Mouse (Mus musculus) lung, postnatal 0 days (tissue): ENCODE results near the gene 9930021J03Rik.

Experiments
- CTCF ChIP-seq: IDR thresholded peaks from 2 replicates; pipeline ENCODE4 v1.5.1; 2016; ENCODE audit warnings: antibody characterized with exemption, mild to moderate bottlenecking
- EP300 ChIP-seq: IDR thresholded peaks from 2 replicates; pipeline ENCODE4 v1.6.1; 2016; ENCODE audit warnings: antibody characterized with exemption, mild to moderate bottlenecking, control low read depth

DNA sequence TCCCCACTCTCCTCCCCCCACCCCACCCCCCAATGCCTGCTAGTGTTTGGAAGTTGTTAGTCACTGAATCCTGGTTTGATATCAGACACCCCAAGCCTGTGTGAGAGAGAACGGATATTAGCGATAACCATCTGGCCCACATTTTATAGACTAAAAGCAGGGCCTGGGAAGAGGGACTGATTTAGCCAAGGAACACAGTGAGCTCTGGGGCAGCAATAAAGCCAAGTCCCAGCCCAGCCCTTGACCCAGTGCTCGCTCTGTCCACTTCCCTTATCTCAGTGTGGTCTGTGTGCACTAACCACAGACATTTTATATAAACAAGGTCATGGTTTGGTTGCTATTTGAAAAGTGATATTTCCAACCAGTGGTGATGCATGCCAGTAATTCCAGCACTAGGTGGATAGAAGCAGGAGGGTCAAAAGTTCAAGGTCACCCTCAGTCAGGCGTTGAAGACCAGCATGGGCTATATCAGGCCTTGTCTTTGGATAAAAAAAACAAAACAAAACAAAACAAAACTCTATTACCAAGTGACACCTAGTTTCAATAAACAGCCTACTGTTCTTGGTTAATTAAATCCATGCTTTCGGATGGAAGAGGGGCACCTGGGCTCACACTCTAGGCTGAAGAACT lies 138.7 kb downstream of the 9930021J03Rik start:
- TF ChIP-seq CTCF: no peak
- TF ChIP-seq EP300: no peak
